Mouse (Mus musculus) heart, postnatal 25 days (tissue): Measurements from ENCODE around the gene Pklr. TPM values are rescaled to one million over a fixed set of nuclear protein-coding genes. Genes with fewer than 3 reads are reported as not detected.

Experiments used
- DNase-seq: peaks from one replicate; pipeline ENCODE4 v3.0.0; 2022; ENCODE audit warnings: low spot score
- intact Hi-C: fragments of 180-260 bp; cut with DNase I; formaldehyde crosslinking; loops from one replicate; pipeline ENCODE4 v1.15.1; 2025
- total RNA-seq, 2 experiments: library from RNA; stranded (reverse); gene quantifications; 2 replicates each; pipeline ENCODE4 v1.2.3; 2021

Pklr gene
- total RNA-seq, 2 experiments from 2014 or later = not detected

- intact Hi-C loops = loop anchor here (2.0 kb wide), 1 partner anchor 101 kb away; no protein-coding TSS in a partner anchor
- DNase-seq = no peak
These were observed 20.4 kb upstream of the Pklr start for GRCm38 (mm10) chr3:89115522-89115921.

GRCm38 (mm10) chr3:89123313-89123712 lies 12.6 kb upstream of the Pklr start:
- intact Hi-C loops = no loop called here
- no peak for DNase-seq

GRCm38 (mm10) chr3:89124241-89124640 lies 11.7 kb upstream of the Pklr start:
- no peak for DNase-seq
- intact Hi-C loops = no loop called here

GRCm38 (mm10) chr3:89125981-89126380 lies 10.0 kb upstream of the Pklr start:
- no peak for DNase-seq
- intact Hi-C loops = no loop called here

- intact Hi-C loops = no loop called here
- no peak for DNase-seq
These were observed 6.0 kb upstream of the Pklr start for GRCm38 (mm10) chr3:89129908-89130307.

GRCm38 (mm10) chr3:89131816-89132215 lies 4.1 kb upstream of the Pklr start:
- intact Hi-C loops = no loop called here
- no peak for DNase-seq

- intact Hi-C loops = no loop called here
- DNase-seq = no peak
These were observed 3.5 kb upstream of the Pklr start for GRCm38 (mm10) chr3:89132285-89133062.

GRCm38 (mm10) chr3:89133063-89133450 lies 2.9 kb upstream of the Pklr start:
- intact Hi-C loops = no loop called here

GRCm38 (mm10) chr3:89133752-89134151 lies 2.2 kb upstream of the Pklr start:
- intact Hi-C loops = no loop called here
- no peak for DNase-seq

More at GRCm38 (mm10) chr3:89133063-89133450, 2.9 kb upstream of the Pklr start:
- DNase-seq = no peak

- intact Hi-C loops = no loop called here
These were observed 423 bp downstream of the Pklr start for GRCm38 (mm10) chr3:89136365-89136764.

GRCm38 (mm10) chr3:89144821-89145220 lies 8.9 kb downstream of the Pklr start:
- DNase-seq = no peak
- intact Hi-C loops = no loop called here

More at GRCm38 (mm10) chr3:89136365-89136764, 423 bp downstream of the Pklr start:
- no peak for DNase-seq

GRCm38 (mm10) chr3:89145566-89145965 lies 9.6 kb downstream of the Pklr start:
- intact Hi-C loops = no loop called here
- DNase-seq = no peak

GRCm38 (mm10) chr3:89147101-89147978 lies 11.4 kb downstream of the Pklr start:
- no peak for DNase-seq
- intact Hi-C loops = no loop called here

- no peak for DNase-seq
- intact Hi-C loops = no loop called here
These were observed 12.0 kb downstream of the Pklr start for GRCm38 (mm10) chr3:89147979-89148311.

GRCm38 (mm10) chr3:89148567-89148966 lies 12.6 kb downstream of the Pklr start:
- no peak for DNase-seq
- intact Hi-C loops = no loop called here

GRCm38 (mm10) chr3:89152084-89152835 lies 16.3 kb downstream of the Pklr start:
- intact Hi-C loops = no loop called here
- DNase-seq = no peak

- DNase-seq = no peak
- intact Hi-C loops = no loop called here
These were observed 21.0 kb downstream of the Pklr start for GRCm38 (mm10) chr3:89156951-89157350.

- intact Hi-C loops = no loop called here
These were observed 22.7 kb downstream of the Pklr start for GRCm38 (mm10) chr3:89158651-89159050.

GRCm38 (mm10) chr3:89159211-89159610 lies 23.3 kb downstream of the Pklr start:
- DNase-seq = no peak
- intact Hi-C loops = no loop called here

More at GRCm38 (mm10) chr3:89158651-89159050, 22.7 kb downstream of the Pklr start:
- no peak for DNase-seq

- DNase-seq = no peak
- intact Hi-C loops = no loop called here
These were observed 23.8 kb downstream of the Pklr start, which contains the start of gene Hcn3 for GRCm38 (mm10) chr3:89159616-89160344. Gene Hcn3 (minus strand): TSS chr3:89160196.
